Mouse (Mus musculus): ENCODE data around the gene Ect2. TPM values are rescaled to one million over a fixed set of nuclear protein-coding genes. Genes with fewer than 3 reads are reported as not detected.

The Ect2 gene
- polyA plus RNA-seq, 1 experiment from 2014 or later: 59.6 TPM

Other genes with a start within 250 kb of the Ect2 start
- 6.9 and 9.9 TPM in 2 replicates for gene Nceh1, start 29.1 kb upstream of the Ect2 start, polyA plus RNA-seq (2016; fragmentation: Nextera tagmentation; extraction: Ambion mirVana)
- gene Tnfsf10, start 163.2 kb upstream of the Ect2 start, polyA plus RNA-seq (2016; fragmentation: Nextera tagmentation; extraction: Ambion mirVana): not detected in 2 replicates
- gene Ghsr, start 217.5 kb upstream of the Ect2 start, polyA plus RNA-seq (2016; fragmentation: Nextera tagmentation; extraction: Ambion mirVana): not detected in 2 replicates

Measured in heart, embryonic 10.5 days (tissue).